Mouse (Mus musculus) midbrain, embryonic 16.5 days (tissue): ENCODE measurements around the gene Tmem130. TPM values are rescaled to one million over a fixed set of nuclear protein-coding genes. Genes with fewer than 3 reads are reported as not detected.

Experiments
- ATAC-seq: fragments of 200-750 bp; cut with Nextera tagmentation; 2 replicates; pipeline ENCODE4 v1.8.0; 2017; ENCODE audit warnings: moderate TSS enrichment
- H3K27ac ChIP-seq: fragments of 300-500 bp; sonication (generic); 2 replicates; pipeline ENCODE4 v1.5.1; 2014; ENCODE audit warnings: mild to moderate bottlenecking, low read length, mixed read lengths
- H3K27me3 ChIP-seq: fragments of 300-500 bp; sonication (generic); 2 replicates; pipeline ENCODE4 v1.6.1; 2014; ENCODE audit warnings: low read depth, low read length, mixed read lengths; ENCODE audit not compliant: control insufficient read depth, insufficient read depth
- H3K36me3 ChIP-seq: fragments of 300-500 bp; sonication (generic); 2 replicates; pipeline ENCODE4 v1.6.1; 2014; ENCODE audit warnings: mild to moderate bottlenecking, low read length, moderate library complexity, mixed read lengths; ENCODE audit not compliant: control insufficient read depth, insufficient read depth
- H3K4me1 ChIP-seq: fragments of 300-500 bp; sonication (generic); 2 replicates; pipeline ENCODE4 v1.6.1; 2014; ENCODE audit warnings: mild to moderate bottlenecking, low read length, mixed read lengths; ENCODE audit not compliant: control insufficient read depth, insufficient read depth
- H3K4me2 ChIP-seq: fragments of 300-500 bp; sonication (generic); 2 replicates; pipeline ENCODE4 v1.6.1; 2014; ENCODE audit warnings: mild to moderate bottlenecking, low read length, mixed read lengths
- H3K4me3 ChIP-seq: fragments of 300-500 bp; sonication (generic); 2 replicates; pipeline ENCODE4 v1.5.1; 2014; ENCODE audit warnings: low read depth, mild to moderate bottlenecking, low read length, moderate library complexity, mixed read lengths
- H3K9ac ChIP-seq: fragments of 300-500 bp; sonication (generic); 2 replicates; pipeline ENCODE4 v1.6.1; 2014; ENCODE audit warnings: low read depth, low read length, mixed read lengths
- H3K9me3 ChIP-seq: fragments of 300-500 bp; sonication (generic); replicated peaks from 2 replicates; pipeline ENCODE4 v1.6.1; 2014; ENCODE audit warnings: mild to moderate bottlenecking, low read length, mixed read lengths; ENCODE audit not compliant: control insufficient read depth, poor library complexity, severe bottlenecking
- WGBS: fragments of 180-500 bp; shearing (Covaris S2); extraction: QIAGEN DNeasy Blood & Tissue Kit; methylation state at CpG from one replicate; pipeline ENCODE4 v1.1.7; 2014; 5-methylcytosine and 5-hydroxymethylcytosine counted together
- polyA plus RNA-seq: library from polyadenylated mRNA; unstranded; fragments of >200 nt; fragmentation: Nextera tagmentation; extraction: Ambion mirVana; gene quantifications from 2 replicates; pipeline ENCODE4 v1.2.1, GENCODE M21; 2015

The Tmem130 gene
- polyA plus RNA-seq, 1 experiment from 2014 or later, result 580 TPM

GRCm38 (mm10) chr5:144694161-144694560 lies 67.5 kb downstream of the Tmem130 start:
- H3K4me2 ChIP-seq, result no peak overlapping the region
- H3K4me1 ChIP-seq, result peaks cover 18% of the 10 kb centered on the region
- ATAC-seq, result no peak
- 83% methylated on average over 4 of the region's 4 CpGs for WGBS
- no peaks in the 10 kb centered on the region for H3K27me3 ChIP-seq
- no peak overlapping the region for H3K27ac ChIP-seq
- H3K4me3 ChIP-seq, result no peak overlapping the region
- no peaks in the 10 kb centered on the region for H3K36me3 ChIP-seq
- no peaks in the 10 kb centered on the region for H3K9me3 ChIP-seq
- H3K9ac ChIP-seq, result no peak overlapping the region

- Histone ChIP-seq H3K9ac (no peak overlapping the region), H3K9me3 (no peaks in the 10 kb centered on the region), H3K27ac (no peak overlapping the region), H3K4me2 (no peak overlapping the region), H3K27me3 (no peaks in the 10 kb centered on the region), H3K4me3 (no peak overlapping the region), H3K4me1 (peaks cover 20% of the 10 kb centered on the region), H3K36me3 (no peaks in the 10 kb centered on the region)
- no peak for ATAC-seq
- WGBS, result 21% methylated on average over 4 of the region's 4 CpGs
Observed at GRCm38 (mm10) chr5:144691421-144691820, 70.2 kb downstream of the Tmem130 start.

- no peak for ATAC-seq
- H3K36me3 ChIP-seq, result no peaks in the 10 kb centered on the region
- H3K9ac ChIP-seq, result no peak overlapping the region
- WGBS, result 53% methylated on average over 4 of the region's 4 CpGs
- no peak overlapping the region for H3K27ac ChIP-seq
- no peak overlapping the region for H3K4me2 ChIP-seq
- H3K4me1 ChIP-seq, result peaks cover 5% of the 10 kb centered on the region
- H3K9me3 ChIP-seq, result no peaks in the 10 kb centered on the region
- H3K4me3 ChIP-seq, result no peak overlapping the region
- no peaks in the 10 kb centered on the region for H3K27me3 ChIP-seq
Observed at GRCm38 (mm10) chr5:144688371-144688770, 73.2 kb downstream of the Tmem130 start.

Other genes with a start within 250 kb of the Tmem130 start
- gene Nptx2, start 215.9 kb downstream of the Tmem130 start, polyA plus RNA-seq, result 6.8 TPM in 2 replicates
- 71.4 and 77.7 TPM in 2 replicates for gene Trrap, start 5.9 kb upstream of the Tmem130 start, polyA plus RNA-seq
- 32.3 and 34.1 TPM in 2 replicates for gene Smurf1, start 204.0 kb upstream of the Tmem130 start, polyA plus RNA-seq